Mouse (Mus musculus) frontal cortex, adult 2 months (tissue): Measurements from ENCODE around the gene Gm21800. TPM values are rescaled to one million over a fixed set of nuclear protein-coding genes. Genes with fewer than 3 reads are reported as not detected.
"Not testable (repeated sequence)": the region's sequence is repeated elsewhere in the genome, so short reads cannot be mapped to it uniquely, and the experiment has no call there.

Experiments
- DNase-seq, 2 experiments: peaks; one replicate each; pipeline ENCODE4 v3.0.0; 2022; ENCODE audit warnings: low spot score in 1 of 2; ENCODE audit errors: extremely low spot score in 1 of 2
- polyA plus RNA-seq: library from polyadenylated mRNA; depleted of rRNA; stranded (reverse); fragments of >200 nt; gene quantifications from 2 replicates; pipeline ENCODE4 v1.2.3, GENCODE M21; 2012; rRNA removed

The Gm21800 gene
- polyA plus RNA-seq: not detected in 2 replicates

DNA sequence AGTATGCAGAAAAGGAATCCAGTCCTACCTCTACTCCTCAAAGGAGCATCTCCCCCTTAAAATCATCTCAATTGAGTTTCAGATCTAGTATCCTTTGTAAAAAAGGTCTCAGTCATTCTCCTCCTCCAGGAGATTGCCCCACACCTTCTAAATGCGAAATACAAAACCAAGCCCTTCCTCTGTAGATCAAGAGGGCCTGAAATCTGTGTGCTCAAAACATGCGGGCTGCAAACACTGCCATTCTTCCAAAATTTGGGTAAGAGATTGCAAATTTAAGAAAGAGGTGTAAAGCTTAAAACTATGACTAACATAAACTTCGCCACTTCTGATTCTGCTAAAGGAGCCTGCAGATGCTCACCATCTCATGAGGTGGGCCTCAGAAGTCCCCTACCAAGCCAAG is at the start of gene Gm21800:
Gene Gm21800 (plus strand): TSS at position 301 of the 400 bp plus-strand sequence.
- DNase-seq: not testable (repeated sequence)
